In genomic region chr12:41024512-41024911, GRCm38 (mm10) we compare ENCODE assay signal across 8 mouse cellular contexts. TPM values are rescaled to one million over a fixed set of nuclear protein-coding genes. Genes with fewer than 3 reads are reported as not detected.
DNase-seq lines count a peak whose midpoint lies in the region; ATAC-seq and TF ChIP-seq lines count a peak whose summit lies in the region.

No protein-coding gene starts in this region.

- WGBS in embryonic facial prominence, embryonic 11.5 days: 11% methylated on average over 9 of the region's 9 CpGs
- 12% methylated on average over 9 of the region's 9 CpGs for WGBS in intestine, embryonic 14.5 days
- WGBS in neural tube, embryonic 14.5 days: 28% methylated on average over 9 of the region's 9 CpGs

- DNase-seq in left cerebral cortex, adult 2 months (ENCODE audit: extremely low spot score in 1 of 2, low spot score in 2 of 2): no peak
- DNase-seq in left cerebral cortex, postnatal 10 days (ENCODE audit: extremely low spot score in 1 of 2, low spot score in 2 of 2): no peak
- no peak for DNase-seq in embryonic facial prominence, embryonic 11.5 days (ENCODE audit: low spot score)
- DNase-seq in intestine, embryonic 14.5 days (ENCODE audit: low spot score): no peak
- DNase-seq in layer of hippocampus, adult 9-11 months: no peak
- no peak for DNase-seq in right cerebral cortex, adult 18-20 months

- intact Hi-C loops in left cerebral cortex, adult 2 months (cut with DNase I): loop anchor here (5.0 kb wide), 1 partner anchor 182 kb away; no protein-coding TSS in a partner anchor
- intact Hi-C loops in left cerebral cortex, postnatal 10 days (cut with DNase I): no loop called here

- peak overlapping the region; percentile 76 for H3K9ac ChIP-seq in embryonic facial prominence, embryonic 11.5 days (replicated peaks; ENCODE audit: low read length)
- peak overlapping the region; percentile 70 for H3K9ac ChIP-seq in intestine, embryonic 14.5 days (ENCODE audit: low read length)
- H3K9ac ChIP-seq in neural tube, embryonic 14.5 days (replicated peaks; ENCODE audit: low read depth, low read length): peak overlapping the region; percentile 82

- peak overlapping the region; percentile 85 for H3K4me2 ChIP-seq in embryonic facial prominence, embryonic 11.5 days (ENCODE audit: low read depth, low read length)
- peak overlapping the region; percentile 59 for H3K4me2 ChIP-seq in intestine, embryonic 14.5 days (ENCODE audit: low read length)
- peak overlapping the region; percentile 49 for H3K4me2 ChIP-seq in neural tube, embryonic 14.5 days (ENCODE audit: low read depth, low read length)

- no peaks in the 10 kb centered on the region for H3K27me3 ChIP-seq in embryonic facial prominence, embryonic 11.5 days (ENCODE audit: control insufficient read depth, insufficient read depth, low read length)
- H3K27me3 ChIP-seq in intestine, embryonic 14.5 days (replicated peaks; ENCODE audit: control insufficient read depth, insufficient read depth, low read length): no peaks in the 10 kb centered on the region
- H3K27me3 ChIP-seq in neural tube, embryonic 14.5 days (ENCODE audit: control insufficient read depth, insufficient read depth, low read length): no peaks in the 10 kb centered on the region

- no peaks in the 10 kb centered on the region for H3K9me3 ChIP-seq in embryonic facial prominence, embryonic 11.5 days (replicated peaks; ENCODE audit: control insufficient read depth, low read length)
- no peaks in the 10 kb centered on the region for H3K9me3 ChIP-seq in intestine, embryonic 14.5 days (ENCODE audit: control insufficient read depth, low read length)
- H3K9me3 ChIP-seq in neural tube, embryonic 14.5 days (ENCODE audit: control insufficient read depth, low read length): no peaks in the 10 kb centered on the region

- H3K27ac ChIP-seq in left cerebral cortex, adult 2 months: peak overlapping the region; percentile 92
- no peak overlapping the region for H3K27ac ChIP-seq in embryonic facial prominence, embryonic 11.5 days (replicated peaks; ENCODE audit: low read depth, low read length)
- peak overlapping the region; percentile 16; the same call in 1 of the 2 replicates for H3K27ac ChIP-seq in intestine, embryonic 14.5 days (ENCODE audit: low read depth)
- no peak overlapping the region for H3K27ac ChIP-seq in neural tube, embryonic 14.5 days (ENCODE audit: low read depth, low read length)

- peak overlapping the region; percentile 58 for H3K4me3 ChIP-seq in left cerebral cortex, adult 2 months
- peak overlapping the region; percentile 66 for H3K4me3 ChIP-seq in embryonic facial prominence, embryonic 11.5 days (ENCODE audit: low read depth, low read length)
- H3K4me3 ChIP-seq in intestine, embryonic 14.5 days (ENCODE audit: low read depth, low read length): peak overlapping the region; percentile 59
- H3K4me3 ChIP-seq in neural tube, embryonic 14.5 days (ENCODE audit: low read depth, low read length): peak overlapping the region; percentile 66

- H3K36me3 ChIP-seq in embryonic facial prominence, embryonic 11.5 days (replicated peaks; ENCODE audit: control insufficient read depth, insufficient read depth, low read depth, low read length): no peaks in the 10 kb centered on the region
- no peaks in the 10 kb centered on the region for H3K36me3 ChIP-seq in intestine, embryonic 14.5 days (ENCODE audit: control insufficient read depth, insufficient read depth, low read length)
- no peaks in the 10 kb centered on the region for H3K36me3 ChIP-seq in neural tube, embryonic 14.5 days (ENCODE audit: control insufficient read depth, insufficient read depth, low read length)

- H3K4me1 ChIP-seq in embryonic facial prominence, embryonic 11.5 days (ENCODE audit: control insufficient read depth, insufficient read depth, low read length): no peaks in the 10 kb centered on the region
- H3K4me1 ChIP-seq in intestine, embryonic 14.5 days (replicated peaks; ENCODE audit: control insufficient read depth, insufficient read depth, low read length): no peaks in the 10 kb centered on the region
- H3K4me1 ChIP-seq in neural tube, embryonic 14.5 days (ENCODE audit: control insufficient read depth, insufficient read depth, low read length): 0 out of 2 replicates have a peak, but pooled peaks cover 3% of the 10 kb centered on the region

- TF ChIP-seq CTCF in left cerebral cortex, adult 2 months (IDR thresholded peaks at IDR 0.05): no peak

- no peak; the same call in 1 of the 2 replicates for ATAC-seq in embryonic facial prominence, embryonic 11.5 days (replicated peaks; ENCODE audit: insufficient number of reproducible peaks, low FRiP score, low TSS enrichment, low read depth)
- ATAC-seq in intestine, embryonic 14.5 days (replicated peaks; ENCODE audit: low FRiP score, low TSS enrichment, low read depth): peak; percentile 36
- no peak for ATAC-seq in neural tube, embryonic 14.5 days (ENCODE audit: low read depth)
- no peak for ATAC-seq in megakaryocyte progenitor cell, adult 5-6 weeks (replicated peaks; ENCODE audit: poor library complexity)

RNA-seq across cellular contexts. Expression of gene Immp2l, which starts 0.6 kb away (rescaled TPM):
- 1 to 10 TPM; 5.4 to 7.9 TPM for total RNA-seq in left cerebral cortex, adult 2 months (2021)
- total RNA-seq in left cerebral cortex, postnatal 10 days (2021): 1 to 10 TPM; 3.1 to 4.7 TPM
- polyA plus RNA-seq in embryonic facial prominence, embryonic 11.5 days (2014; fragmentation: Nextera tagmentation; extraction: Ambion mirVana): 10.4 and 11.1 TPM in 2 replicates
- polyA plus RNA-seq in intestine, embryonic 14.5 days (2014; fragmentation: Nextera tagmentation; extraction: Ambion mirVana): 18.6 and 20.5 TPM in 2 replicates
- polyA plus RNA-seq in neural tube, embryonic 14.5 days (2014; fragmentation: Nextera tagmentation; extraction: Ambion mirVana): 4.5 and 8.1 TPM in 2 replicates
- total RNA-seq in megakaryocyte progenitor cell, adult 5-6 weeks (2015): 7.4 and 9.1 TPM in 2 replicates
- total RNA-seq in megakaryocyte progenitor cell, adult 5-6 weeks (2017): 2.9 and 5.7 TPM in 2 replicates

Comparison
In these comparisons a context has a peak if more than half of its experiments do, and no peak if none do; other contexts are left out.
1. H3K27ac ChIP-seq: peak in left cerebral cortex, adult 2 months (single experiment) and intestine, embryonic 14.5 days (single experiment); none in embryonic facial prominence, embryonic 11.5 days (single experiment) and neural tube, embryonic 14.5 days (single experiment).
2. Peak in every context shown above with its lines, with median percentiles within 50 percentile points of each other: H3K4me3 ChIP-seq, H3K4me2 ChIP-seq and H3K9ac ChIP-seq.